In the genomic region with DNA sequence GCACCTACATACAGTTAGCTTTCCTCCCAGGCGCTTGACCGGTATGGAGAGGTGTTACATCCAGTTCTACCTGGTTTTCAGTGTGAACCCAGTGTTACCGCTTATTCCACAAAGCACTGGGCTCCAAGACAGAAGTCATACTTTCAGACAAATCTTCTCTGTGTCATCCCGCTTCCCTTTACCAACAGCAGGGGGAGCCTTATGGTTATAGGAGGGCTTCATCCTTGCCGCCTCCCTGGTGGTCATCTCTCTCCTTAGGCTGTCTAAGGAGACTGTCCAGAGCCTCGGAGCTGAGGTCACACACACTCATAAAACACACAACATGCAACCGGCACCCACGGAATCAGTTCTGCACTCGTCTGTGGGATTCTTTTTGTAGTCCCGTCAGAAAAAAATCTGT, we compare ENCODE assay signal across 9 mouse cellular contexts. TPM values are rescaled to one million over a fixed set of nuclear protein-coding genes. Genes with fewer than 3 reads are reported as not detected.
DNase-seq lines count a peak whose midpoint lies in the region; ATAC-seq and TF ChIP-seq lines count a peak whose summit lies in the region.
"Had no signal": no experiment of that assay in that cellular context is flagged by ENCODE, and none has a peak within 500 bp of the region (broad histone marks: within the 10 kb centered on the region; RNA-seq: fewer than 3 reads in every experiment).

No protein-coding gene starts in this region.

- no peak for TF ChIP-seq EP300 in stomach, postnatal 0 days (optimal IDR thresholded peaks at IDR 0.05)

- no peak overlapping the region for H3K4me2 ChIP-seq in midbrain, postnatal 0 days (ENCODE audit: low read depth, low read length, poor library complexity, severe bottlenecking)
- H3K4me2 ChIP-seq in midbrain, embryonic 15.5 days, result no peak overlapping the region
- H3K4me2 ChIP-seq in stomach, postnatal 0 days (replicated peaks; ENCODE audit: low read depth), result no peak overlapping the region
- H3K4me2 ChIP-seq: lung, embryonic 15.5 days had no signal

- ATAC-seq in midbrain, postnatal 0 days (ENCODE audit: low FRiP score), result no peak
- no peak for ATAC-seq in midbrain, embryonic 15.5 days (replicated peaks)
- ATAC-seq in stomach, postnatal 0 days (ENCODE audit: low FRiP score, low TSS enrichment), result no peak
- ATAC-seq in monocyte, adult 5-6 weeks (replicated peaks; ENCODE audit: insufficient number of reproducible peaks, low FRiP score, low TSS enrichment, poor library complexity, severe bottlenecking), result no peak

- H3K27ac ChIP-seq in kidney, adult 2 months (ENCODE audit: insufficient read depth, low read depth, low read length), result no peak overlapping the region
- H3K27ac ChIP-seq in midbrain, postnatal 0 days (ENCODE audit: low read depth, low read length), result no peak overlapping the region
- H3K27ac ChIP-seq in midbrain, embryonic 15.5 days, result no peak overlapping the region
- no peak overlapping the region for H3K27ac ChIP-seq in stomach, postnatal 0 days (replicated peaks)
- H3K27ac ChIP-seq: lung, embryonic 15.5 days had no signal

- H3K4me1 ChIP-seq in kidney, adult 2 months (ENCODE audit: control insufficient read depth, insufficient read depth, low read length), result no peaks in the 10 kb centered on the region
- no peaks in the 10 kb centered on the region for H3K4me1 ChIP-seq in midbrain, postnatal 0 days (ENCODE audit: insufficient read depth, low read length)
- no peaks in the 10 kb centered on the region for H3K4me1 ChIP-seq in midbrain, embryonic 15.5 days
- H3K4me1 ChIP-seq in stomach, postnatal 0 days (replicated peaks; ENCODE audit: control insufficient read depth, insufficient read depth), result no peaks in the 10 kb centered on the region
- H3K4me1 ChIP-seq: lung, embryonic 15.5 days had no signal

- no peak overlapping the region for H3K9ac ChIP-seq in midbrain, postnatal 0 days (replicated peaks; ENCODE audit: low read length, poor library complexity, severe bottlenecking)
- H3K9ac ChIP-seq in midbrain, embryonic 15.5 days, result no peak overlapping the region
- no peak overlapping the region for H3K9ac ChIP-seq in stomach, postnatal 0 days (ENCODE audit: low read length)
- H3K9ac ChIP-seq: lung, embryonic 15.5 days had no signal

- WGBS in kidney, adult 2 months, result 86% methylated on average over 10 of the region's 10 CpGs
- 85% methylated on average over 10 of the region's 10 CpGs for WGBS in midbrain, postnatal 0 days
- 82% methylated on average over 10 of the region's 10 CpGs for WGBS in midbrain, embryonic 15.5 days
- 86% methylated on average over 10 of the region's 10 CpGs for WGBS in stomach, postnatal 0 days

- DNase-seq in kidney, adult 2 months, result peak; percentile 17
- no peak for DNase-seq in kidney, adult 8-10 months
- no peak for DNase-seq in midbrain, postnatal 0 days (ENCODE audit: low spot score)
- peak; percentile 74 for DNase-seq in ZHBTc4 (ENCODE audit: low read depth, low spot score)
- no peak for DNase-seq in stomach, postnatal 0 days (ENCODE audit: low spot score)
- DNase-seq: cerebellum, adult 11 months had no signal

- no peaks in the 10 kb centered on the region for H3K27me3 ChIP-seq in kidney, adult 2 months (replicated peaks; ENCODE audit: control insufficient read depth, insufficient read depth, low read length)
- no peaks in the 10 kb centered on the region for H3K27me3 ChIP-seq in midbrain, postnatal 0 days (ENCODE audit: insufficient read depth, low read length)
- H3K27me3 ChIP-seq in midbrain, embryonic 15.5 days (replicated peaks), result no peaks in the 10 kb centered on the region
- no peaks in the 10 kb centered on the region for H3K27me3 ChIP-seq in stomach, postnatal 0 days (ENCODE audit: control insufficient read depth, insufficient read depth, low read length)
- H3K27me3 ChIP-seq: lung, embryonic 15.5 days had no signal

- H3K4me3 ChIP-seq in kidney, adult 2 months (ENCODE audit: insufficient read depth, low read depth, low read length), result no peak overlapping the region
- no peak overlapping the region for H3K4me3 ChIP-seq in midbrain, postnatal 0 days (ENCODE audit: low read depth, low read length)
- H3K4me3 ChIP-seq in midbrain, embryonic 15.5 days, result no peak overlapping the region
- no peak overlapping the region for H3K4me3 ChIP-seq in stomach, postnatal 0 days (ENCODE audit: low read depth, low read length)
- H3K4me3 ChIP-seq: lung, embryonic 15.5 days had no signal

- peak; percentile 27; the same call in 1 of the 2 replicates for TF ChIP-seq CTCF in kidney, adult 2 months (conservative IDR thresholded peaks at IDR 0.05; ENCODE audit: insufficient read depth, insufficient read length, low read depth, low read length)
- TF ChIP-seq CTCF in midbrain, postnatal 0 days (IDR thresholded peaks at IDR 0.05), result peak; percentile 48
- TF ChIP-seq CTCF in stomach, postnatal 0 days (IDR thresholded peaks at IDR 0.05; ENCODE audit: low read depth), result peak; percentile 65

- no peaks in the 10 kb centered on the region for H3K9me3 ChIP-seq in midbrain, postnatal 0 days (ENCODE audit: low read length)
- H3K9me3 ChIP-seq in midbrain, embryonic 15.5 days, result no peaks in the 10 kb centered on the region
- no peaks in the 10 kb centered on the region for H3K9me3 ChIP-seq in stomach, postnatal 0 days (ENCODE audit: control insufficient read depth, low read length)
- H3K9me3 ChIP-seq: lung, embryonic 15.5 days had no signal

- TF ChIP-seq POLR2A in kidney, adult 2 months (IDR thresholded peaks at IDR 0.05; ENCODE audit: low read depth, low read length), result no peak

- H3K36me3 ChIP-seq in kidney, adult 2 months (ENCODE audit: control insufficient read depth, insufficient read depth, low read length), result no peaks in the 10 kb centered on the region
- peaks cover 9% of the 10 kb centered on the region; the same call in 1 of the 2 replicates for H3K36me3 ChIP-seq in midbrain, postnatal 0 days (ENCODE audit: insufficient read depth, low read length)
- peaks cover 7% of the 10 kb centered on the region; the same call in 1 of the 2 replicates for H3K36me3 ChIP-seq in midbrain, embryonic 15.5 days (replicated peaks)
- peaks cover 13% of the 10 kb centered on the region for H3K36me3 ChIP-seq in stomach, postnatal 0 days (ENCODE audit: control insufficient read depth, insufficient read depth, low read length)

RNA-seq across cellular contexts. Expression of gene E2f7, which starts 37.4 kb away (rescaled TPM):
- 0.09 and 0.31 TPM in 2 replicates for polyA plus RNA-seq in kidney, adult 2 months (2012; rRNA removed)
- 1.4 and 4.2 TPM in 2 replicates for total RNA-seq in midbrain, postnatal 0 days (2014; rRNA removed)
- 2.0 and 2.3 TPM in 2 replicates for polyA plus RNA-seq in midbrain, postnatal 0 days (2015; fragmentation: Nextera tagmentation; extraction: Ambion mirVana)
- 6.1 and 7.1 TPM in 2 replicates for polyA plus RNA-seq in midbrain, embryonic 15.5 days (2015; fragmentation: Nextera tagmentation; extraction: Ambion mirVana)
- polyA plus RNA-seq in stomach, postnatal 0 days (2015; fragmentation: Nextera tagmentation; extraction: Ambion mirVana), result 3.3 and 5.4 TPM in 2 replicates
- 0.85 to 1.2 TPM in 2 of 3 replicates, not detected in the other for total RNA-seq in monocyte, adult 5-6 weeks (2017)

Comparison
In these comparisons a context has a peak if more than half of its experiments do, and no peak if none do; other contexts are left out.
1. DNase-seq: peak in kidney, adult 2 months (single experiment) and ZHBTc4 (single experiment); none in kidney, adult 8-10 months (0 of 2), midbrain, postnatal 0 days (single experiment) and stomach, postnatal 0 days (single experiment).
2. Peak in every context shown above with its lines, with median percentiles within 50 percentile points of each other: CTCF ChIP-seq.